Mouse (Mus musculus) cerebellum, postnatal 14 days (tissue): ENCODE data around the gene Gm6217.
A peak's percentile ranks its signal among the peaks of the same experiment; 100 is the strongest.
"Not testable (repeated sequence)": the region's sequence is repeated elsewhere in the genome, so short reads cannot be mapped to it uniquely, and the experiment has no call there.

Experiments used
- DNase-seq, 2 experiments: peaks; one replicate each; pipeline ENCODE4 v3.0.0; 2021; ENCODE audit warnings: mixed read lengths in 2 of 2

The Gm6217 gene

GRCm38 (mm10) chr1:82931326-82931725, at the start of gene Gm6217:
Gm6217 (minus strand) TSS chr1:82931399.
- not testable (repeated sequence) for DNase-seq

GRCm38 (mm10) chr1:82977840-82978239, 46.6 kb upstream of the Gm6217 start:
- no peak for DNase-seq

DNA sequence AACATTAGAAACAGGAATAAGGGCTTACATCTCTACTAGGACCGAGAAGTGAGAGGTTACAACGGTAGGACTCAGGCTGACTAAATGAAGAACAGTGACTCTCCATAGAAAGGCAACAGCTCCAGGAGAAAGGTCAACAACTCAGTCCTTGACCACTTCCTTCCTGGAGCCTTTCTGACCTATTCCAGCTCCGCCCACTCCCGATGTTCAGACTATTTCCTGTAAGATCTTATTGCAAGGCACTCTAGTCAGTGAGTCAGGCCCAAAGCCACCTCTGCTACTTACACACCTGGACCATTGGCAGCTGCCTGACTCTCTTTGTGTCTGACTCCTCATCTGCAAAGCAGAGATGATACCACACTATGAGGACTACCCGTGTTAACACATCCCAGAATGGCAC, 44.6 kb upstream of the Gm6217 start:
- DNase-seq: no peak

DNA sequence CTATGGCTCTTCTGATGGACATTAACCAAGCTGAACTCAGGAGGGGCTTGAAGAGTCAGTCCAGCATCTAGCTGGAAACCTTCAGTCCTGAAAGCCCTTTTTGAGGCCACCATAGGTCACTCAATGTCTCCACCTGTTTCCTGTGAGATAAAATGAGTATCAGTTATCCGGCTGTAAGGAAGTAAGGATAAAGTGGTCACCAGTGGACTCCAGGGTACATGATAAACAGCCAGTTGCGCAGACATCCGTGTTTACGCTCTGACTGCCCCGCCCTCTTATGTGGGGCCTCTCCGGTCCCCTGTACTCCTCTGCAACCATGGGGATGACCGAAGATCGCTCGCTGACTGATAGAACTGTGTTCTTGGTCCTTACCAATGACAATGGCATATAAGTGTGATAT, 43.1 kb upstream of the Gm6217 start:
- no peak for DNase-seq

DNA sequence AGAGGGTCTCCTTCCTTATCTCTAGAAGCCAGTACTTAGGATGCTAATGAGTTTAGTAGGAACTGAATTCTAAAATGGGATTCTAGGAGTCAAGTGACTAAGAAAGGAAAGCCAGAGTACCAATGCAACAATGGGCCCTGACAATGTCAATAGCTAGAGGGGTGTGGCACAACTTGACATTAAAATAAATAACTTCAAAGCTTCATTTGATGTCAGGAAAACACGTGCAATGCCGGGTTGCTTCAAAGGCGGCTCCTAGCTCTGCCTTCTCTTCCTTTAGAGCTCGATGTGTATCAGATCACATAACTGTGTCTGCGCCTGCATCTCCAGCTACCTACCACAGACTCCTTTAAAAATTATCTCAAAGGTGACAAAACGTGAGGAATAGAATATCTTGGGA, 42.7 kb upstream of the Gm6217 start:
- DNase-seq: no peak

DNA sequence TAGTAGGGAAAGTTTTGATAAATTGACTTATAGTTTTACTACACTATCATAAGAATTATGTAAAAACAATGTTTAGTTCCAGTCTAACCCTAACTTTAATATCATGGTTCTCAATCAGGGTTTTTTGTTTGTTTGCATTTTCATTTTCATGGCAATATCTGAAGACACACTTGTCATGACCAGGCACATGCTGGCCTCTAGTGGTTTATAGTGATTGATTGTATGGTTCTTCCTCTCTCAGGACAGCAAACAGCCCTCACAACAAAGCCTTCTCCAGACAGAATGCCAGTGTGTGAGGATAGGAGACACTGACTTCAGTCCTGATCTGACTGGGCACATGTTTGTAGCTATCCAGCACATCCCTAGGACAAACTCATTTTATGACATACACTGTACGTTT, 42.0 kb upstream of the Gm6217 start:
- peak in 1 of 2 experiments; percentile 4 for DNase-seq

DNA sequence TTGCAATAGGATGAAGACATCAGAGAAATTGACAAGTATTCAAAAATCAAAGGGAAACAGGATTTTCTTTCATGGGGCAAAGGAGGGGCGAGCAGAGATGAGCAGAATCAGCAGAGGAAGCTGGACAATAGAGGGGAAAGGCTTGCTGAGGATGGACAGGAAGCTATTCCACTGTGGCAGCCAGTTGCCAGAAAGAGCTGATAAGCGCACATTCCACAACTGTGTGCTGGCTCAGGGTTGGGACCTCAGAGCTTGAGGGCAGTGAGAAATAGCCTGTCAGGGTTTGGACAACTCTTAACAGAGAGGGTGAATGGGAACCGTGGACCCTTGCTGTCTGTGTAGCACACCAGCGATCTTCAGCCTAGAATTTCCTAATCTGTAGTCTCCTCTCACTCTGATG, 40.8 kb upstream of the Gm6217 start:
- DNase-seq: no peak

- DNase-seq: no peak
Measured at GRCm38 (mm10) chr1:82966413-82966812, 35.2 kb upstream of the Gm6217 start.

GRCm38 (mm10) chr1:82959870-82960385, 28.7 kb upstream of the Gm6217 start, which contains the start of gene Gm47955:
Gm47955 (plus strand) TSS chr1:82960286.
- DNase-seq: no peak

GRCm38 (mm10) chr1:82955913-82956312, 24.7 kb upstream of the Gm6217 start, which contains the start of gene Gm7544:
Gm7544 (minus strand) TSS chr1:82956013.
- not testable (repeated sequence) for DNase-seq

DNA sequence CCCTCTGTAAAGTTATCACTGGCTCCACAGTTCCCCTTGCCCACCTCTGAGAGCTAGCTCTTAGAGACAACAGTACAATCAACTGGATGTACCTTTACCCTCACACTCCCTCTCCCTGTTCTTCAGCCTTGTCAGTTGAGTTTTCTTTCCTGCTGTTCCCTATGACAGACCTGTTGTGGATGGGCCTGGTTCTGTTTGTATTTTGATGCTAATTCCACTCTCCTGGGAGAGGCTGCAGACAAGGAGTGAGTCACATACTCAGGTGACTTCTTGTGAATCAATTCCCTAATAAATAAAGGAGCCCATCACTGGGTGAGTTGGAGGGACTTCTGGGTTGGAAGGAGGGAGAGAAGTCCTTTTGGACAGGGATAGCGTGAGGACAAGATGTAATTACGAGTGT, 17.4 kb upstream of the Gm6217 start:
- DNase-seq: no peak

DNA sequence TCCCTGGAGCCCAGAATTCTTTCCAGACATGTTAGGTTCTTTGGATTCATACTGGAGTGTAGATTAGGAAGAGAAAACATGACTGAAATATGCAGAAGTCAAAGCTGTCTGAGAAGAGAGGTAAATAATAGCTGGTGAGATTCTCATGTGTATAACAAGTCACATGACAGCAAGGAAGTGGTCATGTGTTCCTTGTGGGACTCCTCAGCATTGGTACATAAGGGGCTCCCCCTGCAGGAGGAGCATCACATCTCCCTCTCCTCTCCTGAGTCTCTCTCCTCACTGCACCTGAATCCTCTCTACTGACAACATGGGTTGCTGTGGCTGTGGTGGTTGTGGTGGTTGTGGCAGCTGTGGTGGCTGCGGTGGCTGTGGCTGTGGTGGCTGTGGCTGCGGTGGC, 14.8 kb upstream of the Gm6217 start:
- DNase-seq: not testable (repeated sequence)

DNA sequence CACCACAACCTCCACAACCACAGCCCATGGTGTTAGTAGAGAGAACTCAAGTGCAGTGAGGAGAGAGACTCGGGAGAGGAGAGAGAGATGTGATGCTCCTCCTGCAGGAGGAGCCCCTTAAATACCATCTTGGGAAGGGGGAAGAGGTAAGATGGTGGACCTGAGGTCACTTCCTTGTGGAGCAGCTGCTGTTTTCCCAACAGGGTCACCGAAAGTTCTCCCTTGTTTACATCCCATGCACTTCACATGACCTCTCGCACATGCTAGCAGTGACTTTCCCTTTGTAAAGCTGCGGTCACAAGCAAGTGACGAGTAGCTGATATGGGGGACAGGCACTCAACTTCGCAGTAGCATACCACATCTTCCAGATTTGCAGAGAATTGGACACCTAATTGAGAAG, 12.1 kb upstream of the Gm6217 start, which contains the start of gene A030003K21Rik:
TSS of gene A030003K21Rik (minus strand) at position 94 of the 400 bp plus-strand sequence.
- DNase-seq: not testable (repeated sequence)

DNA sequence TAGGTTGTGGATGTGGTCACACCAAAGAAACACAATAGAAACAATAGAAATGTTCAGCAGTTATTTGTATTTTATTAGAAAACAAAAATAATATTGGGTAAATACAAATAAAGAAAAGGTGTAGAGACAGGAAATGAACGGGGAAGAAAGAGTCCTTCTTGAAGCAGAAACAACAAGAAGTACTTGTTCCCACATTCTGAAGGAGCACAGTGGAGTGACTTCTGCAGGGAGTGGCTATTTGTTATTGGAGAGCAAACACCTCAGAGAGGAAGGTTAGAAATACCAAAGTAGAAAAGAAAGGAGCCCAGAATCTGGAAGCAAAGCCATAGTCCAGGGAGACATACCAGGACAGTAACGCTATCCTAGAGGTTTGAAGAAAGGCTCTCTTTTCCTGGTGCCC, 11.3 kb upstream of the Gm6217 start:
- DNase-seq: not testable (repeated sequence)

GRCm38 (mm10) chr1:82938666-82939065, 7.5 kb upstream of the Gm6217 start:
- no peak for DNase-seq

DNA sequence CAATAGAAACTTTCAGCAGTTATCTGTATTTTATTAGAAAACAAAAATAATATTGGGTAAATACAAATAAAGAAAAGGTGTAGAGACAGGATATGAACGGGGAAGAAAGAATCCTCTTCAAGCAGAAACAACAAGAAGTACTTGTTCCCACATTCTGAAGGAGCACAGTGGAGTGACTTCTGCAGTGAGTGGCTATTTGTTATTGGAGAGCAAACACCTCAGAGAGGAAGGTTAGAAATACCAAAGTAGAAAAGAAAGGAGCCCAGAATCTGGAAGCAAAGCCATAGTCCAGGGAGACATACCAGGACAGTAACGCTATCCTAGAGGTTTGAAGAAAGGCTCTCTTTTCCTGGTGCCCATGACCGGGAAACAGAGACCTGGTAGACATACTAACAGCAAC, 641 bp downstream of the Gm6217 start:
- DNase-seq: not testable (repeated sequence)

DNA sequence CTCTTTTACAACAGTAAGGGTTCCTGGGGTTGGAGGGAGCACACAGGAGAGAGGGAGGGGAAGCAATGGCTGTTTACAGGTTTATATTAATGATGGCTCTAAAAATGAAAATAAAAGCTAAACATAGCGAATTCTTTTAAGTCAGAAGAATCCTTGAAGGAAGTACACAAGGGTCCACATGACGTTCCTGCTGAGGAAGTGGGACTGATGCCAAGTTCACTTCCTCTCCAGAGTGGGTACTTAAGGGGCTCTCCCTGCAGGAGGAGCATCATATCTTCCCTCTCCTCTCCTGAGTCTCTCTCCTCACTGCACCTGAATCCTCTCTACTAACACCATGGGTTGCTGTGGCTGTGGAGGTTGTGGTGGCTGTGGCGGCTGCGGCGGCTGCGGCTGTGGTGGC, 6.5 kb downstream of the Gm6217 start, which contains the start of gene A030014E15Rik:
TSS of gene A030014E15Rik (plus strand) at position 268 of the 400 bp plus-strand sequence.
- DNase-seq: no peak

GRCm38 (mm10) chr1:82913434-82913833, 17.8 kb downstream of the Gm6217 start:
- DNase-seq: not testable (repeated sequence)

- no peak for DNase-seq
Measured at GRCm38 (mm10) chr1:82913025-82913424, 18.2 kb downstream of the Gm6217 start, which contains the start of gene A030005L19Rik. A030005L19Rik (plus strand) TSS chr1:82913325.

- no peak for DNase-seq
Measured at GRCm38 (mm10) chr1:82905886-82906285, 25.3 kb downstream of the Gm6217 start.

DNA sequence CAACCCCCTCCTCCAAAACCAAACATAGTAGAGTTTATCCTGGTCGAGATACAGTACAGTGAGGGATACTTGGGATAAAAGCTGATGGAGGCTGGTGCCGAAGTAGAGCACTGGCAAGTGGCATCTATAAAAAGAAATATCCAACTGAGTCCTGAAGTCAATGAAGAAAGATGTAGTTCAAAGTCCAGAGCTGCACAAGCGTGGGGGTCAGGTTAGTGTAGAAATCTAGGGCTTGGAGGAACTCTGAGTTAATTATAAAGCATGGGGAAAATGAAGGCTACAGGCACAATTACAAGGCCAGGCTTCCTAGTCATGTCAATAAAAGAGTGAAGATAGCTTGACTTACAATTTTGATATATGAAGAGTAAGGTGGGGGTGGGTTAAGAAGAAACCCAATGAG, 30.0 kb downstream of the Gm6217 start:
- DNase-seq: no peak

DNA sequence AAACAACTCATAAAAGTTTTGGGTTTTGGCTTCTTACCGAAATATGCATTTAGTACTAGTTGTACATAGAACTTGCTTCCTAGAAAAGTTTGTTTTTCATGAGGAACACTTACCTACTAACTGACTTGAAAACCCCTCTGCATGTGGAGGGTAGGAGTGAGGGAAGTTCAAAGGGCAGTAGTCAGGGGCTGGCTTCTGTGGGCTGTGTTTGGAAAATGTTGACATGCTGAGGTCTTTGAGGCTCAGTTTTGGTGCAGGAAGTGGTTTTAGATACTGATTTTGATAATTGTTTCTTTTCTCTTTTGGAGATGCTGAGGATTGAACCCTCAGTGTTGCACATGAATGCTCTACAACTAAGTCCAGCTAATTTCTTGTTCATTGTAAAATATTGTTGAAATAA, 30.6 kb downstream of the Gm6217 start:
- DNase-seq: no peak

- peak; percentile 68 to 70 for DNase-seq
Measured at GRCm38 (mm10) chr1:82893269-82893668, 37.9 kb downstream of the Gm6217 start.
